Mouse (Mus musculus) forebrain, embryonic 15.5 days (tissue): ENCODE measurements around the gene Clp1. TPM values are rescaled to one million over a fixed set of nuclear protein-coding genes. Genes with fewer than 3 reads are reported as not detected.
A peak's percentile ranks its signal among the peaks of the same experiment; 100 is the strongest.
"Not testable (repeated sequence)": the region's sequence is repeated elsewhere in the genome, so short reads cannot be mapped to it uniquely, and the experiment has no call there.

Experiments used
- ATAC-seq: fragments of 200-750 bp; cut with Nextera tagmentation; replicated peaks from 2 replicates; pipeline ENCODE4 v1.8.0; 2017; ENCODE audit warnings: mild to moderate bottlenecking, moderate TSS enrichment, moderate library complexity
- H3K27ac ChIP-seq: fragments of 300-500 bp; sonication (generic); replicated peaks from 2 replicates; pipeline ENCODE4 v1.5.1; 2015; ENCODE audit warnings: mild to moderate bottlenecking, inconsistent platforms
- H3K27me3 ChIP-seq: fragments of 300-500 bp; sonication (generic); 2 replicates; pipeline ENCODE4 v1.6.1; 2015; ENCODE audit warnings: inconsistent platforms
- H3K36me3 ChIP-seq: fragments of 300-500 bp; sonication (generic); 2 replicates; pipeline ENCODE4 v1.6.1; 2015; ENCODE audit warnings: mild to moderate bottlenecking, inconsistent platforms
- H3K4me1 ChIP-seq: fragments of 300-500 bp; sonication (generic); 2 replicates; pipeline ENCODE4 v1.6.1; 2015; ENCODE audit warnings: inconsistent platforms
- H3K4me2 ChIP-seq: fragments of 300-500 bp; sonication (generic); replicated peaks from 2 replicates; pipeline ENCODE4 v1.6.1; 2015; ENCODE audit warnings: mild to moderate bottlenecking, inconsistent platforms
- H3K4me3 ChIP-seq: fragments of 300-500 bp; sonication (generic); 2 replicates; pipeline ENCODE4 v1.5.1; 2015; ENCODE audit warnings: mild to moderate bottlenecking, inconsistent platforms
- H3K9ac ChIP-seq: fragments of 300-500 bp; sonication (generic); replicated peaks from 2 replicates; pipeline ENCODE4 v1.6.1; 2015; ENCODE audit warnings: mild to moderate bottlenecking, inconsistent platforms
- H3K9me3 ChIP-seq: fragments of 300-500 bp; sonication (generic); 2 replicates; pipeline ENCODE4 v1.6.1; 2016; ENCODE audit warnings: inconsistent platforms
- WGBS: fragments of 180-500 bp; shearing (Covaris S2); methylation state at CpG from one replicate; pipeline ENCODE4 v1.1.7; 2015; ENCODE audit warnings: mixed read lengths; 5-methylcytosine and 5-hydroxymethylcytosine counted together
- polyA plus RNA-seq: library from polyadenylated mRNA; unstranded; fragments of >200 nt; fragmentation: Nextera tagmentation; extraction: Ambion mirVana; gene quantifications from 2 replicates; pipeline ENCODE4 v1.2.1, GENCODE M21; 2015

Clp1 gene
- polyA plus RNA-seq, 1 experiment from 2014 or later = 30.4 TPM

DNA sequence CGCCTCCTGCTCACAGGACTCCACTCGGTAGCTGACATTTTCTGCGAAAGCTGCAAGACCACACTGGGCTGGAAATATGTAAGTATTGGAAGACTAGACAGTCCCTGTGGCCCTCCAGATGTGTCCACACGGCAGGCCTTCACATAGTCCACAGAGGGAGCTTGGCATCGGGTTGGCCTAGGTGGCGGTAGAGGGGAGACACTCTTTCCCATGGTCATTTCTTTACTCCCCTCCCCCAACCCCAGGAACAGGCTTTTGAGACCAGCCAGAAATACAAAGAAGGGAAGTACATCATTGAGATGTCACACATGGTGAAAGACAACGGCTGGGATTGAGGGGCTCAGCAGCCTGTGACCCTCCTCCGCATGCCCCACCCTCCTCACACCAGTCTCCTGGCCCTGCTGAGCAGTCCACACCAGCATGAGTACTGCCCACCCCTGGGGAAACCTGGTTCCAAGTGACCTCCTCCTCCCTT lies 10.3 kb upstream of the Clp1 start:
- H3K4me2 ChIP-seq = peak overlapping the region; percentile 75
- no peaks in the 10 kb centered on the region for H3K27me3 ChIP-seq
- 4% methylated on average over 8 of the region's 8 CpGs for WGBS
- peaks cover 3% of the 10 kb centered on the region; the same call in 1 of the 2 replicates for H3K36me3 ChIP-seq
- H3K9me3 ChIP-seq = no peaks in the 10 kb centered on the region
- peaks cover 79% of the 10 kb centered on the region for H3K4me1 ChIP-seq
- no peak overlapping the region for H3K27ac ChIP-seq
- no peak for ATAC-seq
- peak overlapping the region; percentile 18 for H3K9ac ChIP-seq
- H3K4me3 ChIP-seq = 0 out of 2 replicates have a peak overlapping the region, but pooled peaks have one; percentile 3

DNA sequence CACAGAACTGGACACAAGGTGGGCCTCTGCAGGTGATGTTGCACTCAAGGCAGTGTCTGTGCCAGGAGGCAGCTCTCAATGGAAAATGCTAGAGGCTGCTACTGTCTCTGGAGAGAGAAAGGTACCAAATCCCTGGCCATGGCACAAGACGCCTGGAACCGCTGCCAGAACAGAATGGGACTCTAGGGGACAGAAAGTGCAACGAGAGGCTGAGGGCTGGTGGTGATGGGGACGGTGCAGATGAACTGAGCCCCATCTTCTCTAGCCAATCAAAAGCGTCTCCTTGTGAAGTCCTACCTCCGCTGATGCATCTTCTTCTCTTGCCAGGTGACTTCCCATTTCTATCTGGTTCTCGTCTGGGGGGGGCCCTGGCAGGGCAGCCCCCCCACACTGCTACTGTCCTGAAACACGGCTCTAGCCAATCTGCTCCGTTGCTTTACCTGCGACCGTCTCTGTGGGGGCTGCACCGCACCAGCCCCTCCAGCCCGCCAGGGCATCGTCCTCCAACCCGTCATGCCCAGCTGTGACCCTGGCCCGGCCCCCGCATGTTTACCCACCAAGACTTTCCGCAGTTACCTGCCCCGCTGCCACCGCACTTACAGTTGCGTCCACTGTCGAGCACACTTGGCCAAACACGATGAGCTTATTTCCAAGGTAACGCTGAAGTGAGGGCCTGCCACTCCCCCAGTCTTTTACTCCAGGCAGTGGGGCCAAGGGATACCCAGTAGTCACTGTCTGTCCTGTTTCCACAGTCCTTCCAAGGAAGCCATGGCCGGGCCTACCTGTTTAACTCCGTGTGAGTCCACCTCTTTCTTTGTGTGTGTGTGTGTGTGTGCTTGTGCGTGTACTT lies 9.4 kb upstream of the Clp1 start:
- peak overlapping the region; percentile 75 for H3K4me2 ChIP-seq
- H3K9me3 ChIP-seq = no peaks in the 10 kb centered on the region
- H3K27me3 ChIP-seq = no peaks in the 10 kb centered on the region
- peak overlapping the region; percentile 69 for H3K4me3 ChIP-seq
- 3% methylated on average over 27 of the region's 27 CpGs for WGBS
- H3K4me1 ChIP-seq = peaks cover 69% of the 10 kb centered on the region
- no peak for ATAC-seq
- H3K36me3 ChIP-seq = peaks cover 3% of the 10 kb centered on the region; the same call in 1 of the 2 replicates
- H3K27ac ChIP-seq = no peak overlapping the region
- peak overlapping the region; percentile 36 for H3K9ac ChIP-seq

DNA sequence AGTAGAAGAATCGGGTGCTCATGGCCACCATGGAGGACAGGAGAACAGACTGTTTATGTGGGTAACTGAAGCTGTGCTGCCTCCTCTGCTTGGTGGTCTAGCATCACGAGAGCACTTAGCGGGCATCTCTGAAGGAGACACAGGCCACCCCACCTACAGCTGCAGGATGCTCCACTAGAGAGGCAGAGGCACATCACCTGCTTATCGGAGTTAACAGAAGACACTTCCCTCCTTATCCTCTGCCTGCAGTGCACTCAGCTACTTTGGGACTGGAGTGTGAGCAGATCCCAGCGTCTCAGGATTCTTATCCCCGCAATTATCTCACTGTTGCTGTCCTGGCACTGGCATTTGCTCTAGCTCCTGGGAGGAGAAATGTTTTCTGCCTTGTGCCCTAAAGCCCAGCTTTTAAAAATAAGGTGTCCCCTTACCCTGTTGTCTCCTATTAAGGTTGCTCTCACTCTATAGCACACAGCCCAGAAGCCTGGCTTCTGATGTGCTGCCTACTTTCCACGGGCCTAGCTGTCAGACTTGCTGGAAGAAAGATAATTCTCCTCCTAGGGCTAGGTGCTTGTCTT lies 8.3 kb upstream of the Clp1 start:
- H3K36me3 ChIP-seq = no peaks in the 10 kb centered on the region
- peaks cover 58% of the 10 kb centered on the region for H3K4me1 ChIP-seq
- H3K27ac ChIP-seq = peak overlapping the region; percentile 6; the same call in 1 of the 2 replicates
- no peaks in the 10 kb centered on the region for H3K9me3 ChIP-seq
- peak overlapping the region; percentile 69 for H3K4me3 ChIP-seq
- WGBS = 16% methylated on average over 7 of the region's 7 CpGs
- no peak for ATAC-seq
- peak overlapping the region; percentile 75 for H3K4me2 ChIP-seq
- peak overlapping the region; percentile 84 for H3K9ac ChIP-seq
- H3K27me3 ChIP-seq = no peaks in the 10 kb centered on the region

DNA sequence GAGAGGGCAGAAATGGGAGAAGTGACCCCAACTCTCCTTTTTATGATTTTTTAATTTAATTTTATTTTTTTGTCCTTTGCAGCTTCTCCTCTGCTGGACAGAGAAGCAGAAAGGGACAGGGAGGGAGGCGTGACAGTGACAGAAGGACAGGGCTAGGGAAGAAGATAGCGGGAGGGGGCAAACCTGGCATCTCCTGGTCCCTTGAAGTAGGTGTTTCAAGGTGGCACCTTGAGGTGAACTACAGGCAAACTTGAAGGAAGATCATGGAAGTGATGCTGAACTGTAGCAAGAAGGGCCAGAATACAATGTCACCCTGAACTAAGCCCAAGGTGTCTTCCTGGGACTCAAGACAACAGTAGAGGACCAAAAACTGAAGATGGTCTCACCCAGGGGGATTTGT lies 7.8 kb upstream of the Clp1 start:
- no peak for ATAC-seq
- Histone ChIP-seq H3K27me3 (no peaks in the 10 kb centered on the region), H3K36me3 (no peaks in the 10 kb centered on the region), H3K9ac (peak overlapping the region; percentile 84), H3K9me3 (no peaks in the 10 kb centered on the region), H3K27ac (peak overlapping the region; percentile 6; the same call in 1 of the 2 replicates), H3K4me1 (peaks cover 56% of the 10 kb centered on the region), H3K4me3 (peak overlapping the region; percentile 69), H3K4me2 (peak overlapping the region; percentile 75)
- WGBS = 6% methylated on average over 2 of the region's 2 CpGs

DNA sequence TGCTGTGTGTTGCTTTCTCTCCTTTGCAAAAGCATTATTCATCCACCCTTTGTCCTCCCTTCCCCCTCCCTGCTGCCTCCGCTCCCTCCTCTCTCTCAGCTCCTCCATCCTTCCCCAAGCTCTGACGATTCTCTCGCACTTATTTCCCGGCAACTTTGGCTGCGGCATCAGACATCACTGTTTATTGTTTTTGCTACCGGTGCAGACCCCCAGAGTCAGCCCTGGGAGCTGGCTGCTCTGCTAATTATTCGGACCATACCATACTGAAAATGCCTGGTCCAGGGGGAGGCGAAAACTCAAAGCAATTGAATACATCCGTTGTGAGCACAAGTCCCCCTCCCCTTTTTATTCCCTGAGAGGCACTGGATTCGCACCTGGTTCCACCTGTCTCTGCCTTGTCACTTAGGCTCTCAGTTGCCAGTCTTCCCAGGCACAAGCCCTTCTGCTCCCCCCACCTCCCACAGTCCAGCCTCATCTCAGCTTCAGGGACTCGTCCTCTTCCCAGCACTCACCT lies 7.3 kb upstream of the Clp1 start:
- Histone ChIP-seq H3K9ac (peak overlapping the region; percentile 84), H3K9me3 (no peaks in the 10 kb centered on the region), H3K4me1 (peaks cover 56% of the 10 kb centered on the region), H3K36me3 (no peaks in the 10 kb centered on the region), H3K27ac (peak overlapping the region; percentile 84), H3K4me3 (peak overlapping the region; percentile 69), H3K4me2 (peak overlapping the region; percentile 75), H3K27me3 (no peaks in the 10 kb centered on the region)
- 1% methylated on average over 11 of the region's 11 CpGs for WGBS
- peak; percentile 57 for ATAC-seq

DNA sequence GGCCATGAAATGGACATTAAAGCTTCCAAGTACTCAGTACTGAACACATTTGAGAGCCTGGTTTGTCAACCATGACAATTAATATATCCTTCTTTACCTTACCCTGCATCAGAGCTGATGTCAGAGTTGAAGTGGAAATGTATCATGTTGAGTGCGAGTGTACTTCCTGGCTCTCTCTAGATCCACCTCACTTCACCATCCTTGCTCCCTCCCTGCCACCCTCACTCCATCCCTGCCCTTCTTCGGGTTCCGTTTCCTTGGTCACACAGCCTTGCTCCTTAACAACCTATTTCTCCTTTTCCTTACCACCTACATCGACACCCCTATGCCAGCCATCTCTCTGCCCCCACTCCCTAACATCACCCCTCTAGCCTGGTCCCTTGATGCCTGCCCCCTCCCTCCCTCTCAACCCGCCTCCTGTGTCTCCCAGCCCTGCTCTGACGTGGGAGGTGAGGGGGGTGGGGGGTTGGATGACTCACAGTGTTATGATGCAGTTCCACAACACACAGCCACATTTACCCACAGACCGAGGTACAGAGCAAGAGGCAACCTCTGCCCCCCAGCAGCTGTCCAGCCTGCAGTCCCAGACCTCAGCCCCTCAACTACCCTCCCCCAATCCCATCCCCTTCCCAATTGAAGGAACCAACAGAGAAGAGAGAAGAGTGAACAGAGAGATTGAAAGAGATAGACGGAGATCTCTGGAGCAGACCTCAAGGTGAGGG lies 6.6 kb upstream of the Clp1 start, which contains the start of gene Ypel4:
Gene Ypel4 (plus strand): TSS at position 480 of the 722 bp plus-strand sequence.
- Histone ChIP-seq H3K27me3 (no peaks in the 10 kb centered on the region), H3K27ac (peak within 1 kb of the TSS; percentile 84), H3K4me3 (peak within 1 kb of the TSS; percentile 69), H3K4me1 (peaks cover 51% of the 10 kb centered on the region), H3K9ac (peak within 1 kb of the TSS; percentile 84), H3K36me3 (no peaks in the 10 kb centered on the region), H3K4me2 (peak within 1 kb of the TSS; percentile 75), H3K9me3 (no peaks in the 10 kb centered on the region)
- 2% methylated on average over 8 of the region's 8 CpGs for WGBS
- ATAC-seq = peak; percentile 86

DNA sequence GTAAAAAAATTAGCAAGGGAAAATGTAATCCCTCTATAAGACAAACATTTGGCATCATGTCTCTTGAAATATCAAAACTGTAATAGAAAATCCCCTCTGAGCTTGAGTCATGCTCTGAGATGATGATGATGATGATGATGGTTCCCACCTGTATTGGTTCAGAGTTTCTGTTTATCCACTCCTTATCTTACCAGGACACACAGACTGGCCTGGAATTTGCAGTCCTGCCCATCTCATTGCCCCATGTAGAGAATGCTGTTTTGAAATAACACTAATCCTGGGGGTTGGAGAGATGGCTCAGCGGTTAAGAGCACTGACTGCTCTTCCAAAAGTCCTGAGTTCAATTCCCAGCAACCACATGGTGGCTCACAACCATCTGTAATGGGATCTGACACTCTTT lies 5.2 kb upstream of the Clp1 start:
- Histone ChIP-seq H3K4me3 (no peak overlapping the region), H3K27ac (no peak overlapping the region), H3K36me3 (no peaks in the 10 kb centered on the region), H3K27me3 (no peaks in the 10 kb centered on the region), H3K9me3 (no peaks in the 10 kb centered on the region), H3K9ac (no peak overlapping the region), H3K4me2 (no peak overlapping the region), H3K4me1 (peaks cover 43% of the 10 kb centered on the region)
- no peak for ATAC-seq
- WGBS = 79% methylated on average over 1 of the region's 1 CpGs

DNA sequence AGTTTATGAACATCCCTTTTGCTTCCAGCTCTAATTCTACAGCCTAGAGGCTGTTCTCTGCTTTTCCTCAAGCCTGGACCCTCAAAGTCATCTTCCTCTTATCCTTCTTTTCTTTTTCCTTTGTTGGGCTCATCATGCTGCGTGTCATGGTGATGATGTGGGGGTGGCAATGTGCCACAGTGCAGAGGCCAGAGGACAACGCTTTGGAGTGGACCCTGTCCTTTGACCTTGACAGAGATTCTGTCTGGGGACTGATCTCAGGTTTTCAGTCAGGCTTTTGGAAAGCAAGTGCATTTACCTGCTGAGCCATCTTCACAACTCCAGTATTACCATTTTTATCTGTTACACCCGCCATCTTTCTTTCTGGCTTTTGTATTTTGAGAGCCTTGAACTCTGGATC lies 4.1 kb upstream of the Clp1 start:
- Histone ChIP-seq H3K36me3 (no peaks in the 10 kb centered on the region), H3K27me3 (no peaks in the 10 kb centered on the region), H3K9me3 (no peaks in the 10 kb centered on the region), H3K4me2 (no peak overlapping the region), H3K4me1 (peaks cover 36% of the 10 kb centered on the region), H3K4me3 (no peak overlapping the region), H3K9ac (no peak overlapping the region), H3K27ac (no peak overlapping the region)
- ATAC-seq = no peak
- WGBS = 76% methylated on average over 3 of the region's 3 CpGs

DNA sequence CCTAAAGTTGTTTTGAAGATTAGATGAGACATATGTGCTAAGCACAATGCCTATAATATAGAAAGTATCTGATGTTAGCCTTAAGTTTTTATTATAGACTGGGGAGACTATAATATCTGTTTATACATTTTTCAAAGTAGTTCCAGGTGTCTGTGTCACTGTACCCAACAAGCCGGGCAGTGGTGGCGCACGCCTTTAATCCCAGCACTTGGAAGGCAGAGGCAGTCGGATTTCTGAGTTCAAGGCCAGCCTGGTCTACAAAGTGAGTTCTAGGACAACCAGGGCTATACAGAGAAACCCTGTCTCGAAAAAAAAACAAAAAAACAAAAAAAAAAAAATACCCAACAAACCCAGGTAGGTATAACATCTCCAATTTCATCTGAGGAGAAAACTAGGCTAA lies 1.0 kb upstream of the Clp1 start:
- H3K4me1 ChIP-seq = peaks cover 31% of the 10 kb centered on the region
- H3K27ac ChIP-seq, ATAC-seq, H3K4me3 ChIP-seq, H3K4me2 ChIP-seq, H3K9me3 ChIP-seq, H3K27me3 ChIP-seq, H3K9ac ChIP-seq: not testable (repeated sequence)
- H3K36me3 ChIP-seq = peaks cover 20% of the 10 kb centered on the region
- 87% methylated on average over 5 of the region's 5 CpGs for WGBS

DNA sequence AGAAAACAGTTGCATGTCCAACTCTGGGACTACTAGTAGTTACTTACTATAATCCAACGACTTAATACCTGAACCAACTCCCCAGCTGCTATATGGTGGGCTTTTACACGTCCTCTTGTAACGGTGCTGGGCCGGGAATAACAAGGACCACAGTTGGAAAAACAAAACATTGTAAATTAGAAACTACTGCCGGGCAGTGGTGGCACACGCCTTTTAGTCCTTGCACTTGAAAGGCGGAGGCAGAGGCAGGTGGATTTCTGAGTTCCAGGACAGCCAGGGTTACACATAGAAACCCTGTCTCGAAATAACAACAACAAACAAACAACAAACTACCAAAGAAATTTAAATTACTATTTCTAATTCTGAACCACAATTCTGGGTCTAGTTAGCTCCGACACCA lies 434 bp downstream of the Clp1 start:
- Histone ChIP-seq H3K4me2 (peak overlapping the region; percentile 73), H3K4me3 (peak overlapping the region; percentile 67), H3K9me3 (no peaks in the 10 kb centered on the region), H3K4me1 (peaks cover 31% of the 10 kb centered on the region), H3K36me3 (peaks cover 29% of the 10 kb centered on the region), H3K27ac (peak overlapping the region; percentile 89; the same call in 1 of the 2 replicates), H3K9ac (peak overlapping the region; percentile 59), H3K27me3 (no peaks in the 10 kb centered on the region)
- WGBS = 4% methylated on average over 9 of the region's 9 CpGs
- peak; percentile 21 for ATAC-seq

DNA sequence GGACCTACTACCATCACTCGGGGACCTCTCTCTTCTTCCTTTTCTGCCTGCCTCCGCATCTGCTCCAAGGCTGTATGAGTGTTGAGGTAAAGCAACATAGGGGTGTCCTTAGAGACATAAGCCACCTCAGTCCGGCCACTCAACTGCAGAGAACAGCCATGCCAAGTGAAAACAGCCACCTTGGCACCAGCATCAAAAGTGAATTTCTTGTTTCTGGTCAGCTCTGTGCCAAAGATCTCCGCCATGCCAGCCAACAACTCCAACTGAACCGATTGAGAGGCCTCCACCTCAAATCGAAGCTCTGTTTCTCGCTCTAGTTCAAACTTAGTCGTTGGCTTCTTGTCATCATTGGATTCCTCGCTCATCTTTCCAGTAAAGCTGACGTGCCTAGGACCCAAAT lies 1.4 kb downstream of the Clp1 start:
- H3K9ac ChIP-seq = no peak overlapping the region
- H3K4me1 ChIP-seq = peaks cover 31% of the 10 kb centered on the region
- no peak overlapping the region for H3K27ac ChIP-seq
- 93% methylated on average over 10 of the region's 10 CpGs for WGBS
- no peak for ATAC-seq
- peaks cover 34% of the 10 kb centered on the region for H3K36me3 ChIP-seq
- H3K27me3 ChIP-seq = no peaks in the 10 kb centered on the region
- no peak overlapping the region; the same call in 1 of the 2 replicates for H3K4me3 ChIP-seq
- no peak overlapping the region for H3K4me2 ChIP-seq
- no peaks in the 10 kb centered on the region for H3K9me3 ChIP-seq
